Mouse (Mus musculus) adrenal gland, adult 10 weeks (tissue): ENCODE measurements around the gene Olfr1131. TPM values are rescaled to one million over a fixed set of nuclear protein-coding genes. Genes with fewer than 3 reads are reported as not detected.

Source experiments
- polyA plus RNA-seq: library from polyadenylated mRNA; stranded (reverse); fragments of 350-450 nt; fragmentation: Illumina TruSeq; extraction: RNeasy Lipid Tissue Mini Kit (QIAGEN cat#74804); gene quantifications from one replicate; pipeline ENCODE4 v1.2.3, GENCODE M21; 2014; ENCODE audit warnings: low read depth, low replicate concordance

The Olfr1131 gene
- not detected for polyA plus RNA-seq

DNA sequence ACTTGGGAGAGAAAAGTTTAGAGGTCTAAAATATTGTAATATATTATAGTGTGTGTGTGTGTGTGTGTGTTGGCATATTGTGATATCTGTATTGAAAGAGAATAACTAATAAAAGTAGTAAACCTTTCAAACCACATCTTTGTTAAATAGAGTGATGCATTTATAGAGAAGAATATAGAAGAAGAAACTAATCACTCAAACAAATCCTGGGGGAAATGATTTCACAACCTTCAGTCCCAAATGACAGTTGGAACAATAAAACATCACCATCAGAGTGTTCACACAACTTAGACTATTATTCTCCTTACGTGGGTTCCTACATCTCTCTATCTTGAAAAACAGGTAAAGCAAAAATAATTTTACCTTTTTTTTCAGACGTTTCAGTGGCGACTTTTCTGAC is at the start of gene Olfr1131:
TSS of gene Olfr1131 (plus strand) at position 301 of the 400 bp plus-strand sequence.

GRCm38 (mm10) chr2:87605912-87606311 is 21.0 kb upstream of the Olfr1131 start, which contains the start of gene Olfr1130:
Olfr1130 (plus strand) TSS chr2:87606212.

GRCm38 (mm10) chr2:87637435-87637834 is 10.5 kb downstream of the Olfr1131 start, which contains the start of gene Olfr1132:
Olfr1132 (minus strand) TSS chr2:87637535.

GRCm38 (mm10) chr2:87647274-87647673 is 20.4 kb downstream of the Olfr1131 start, which contains the start of gene Olfr1133:
Olfr1133 (minus strand) TSS chr2:87647374.

GRCm38 (mm10) chr2:87658360-87658759 is 31.5 kb downstream of the Olfr1131 start, which contains the start of gene Olfr1134:
Olfr1134 (minus strand) TSS chr2:87658460.

GRCm38 (mm10) chr2:87673564-87673963 is 46.7 kb downstream of the Olfr1131 start, which contains the start of gene Olfr1135:
Olfr1135 (minus strand) TSS chr2:87673664.

Other genes with a start within 250 kb of the Olfr1131 start
- not detected for gene Olfr1122, start 241.3 kb upstream of the Olfr1131 start, polyA plus RNA-seq
- gene Olfr1123, start 210.5 kb upstream of the Olfr1131 start, polyA plus RNA-seq, result not detected
- not detected for gene Olfr1124, start 196.8 kb upstream of the Olfr1131 start, polyA plus RNA-seq
- not detected for gene Olfr1126, start 173.1 kb upstream of the Olfr1131 start, polyA plus RNA-seq
- gene Pramel7, start 130.0 kb upstream of the Olfr1131 start, polyA plus RNA-seq, result not detected
- not detected for gene Pramel6, start 120.5 kb upstream of the Olfr1131 start, polyA plus RNA-seq
- gene Olfr153, start 95.3 kb upstream of the Olfr1131 start, polyA plus RNA-seq, result not detected
- gene Olfr1128, start 81.6 kb upstream of the Olfr1131 start, polyA plus RNA-seq, result not detected
- gene Olfr1129, start 53.2 kb upstream of the Olfr1131 start, polyA plus RNA-seq, result not detected
- not detected for gene Olfr1130, start 20.9 kb upstream of the Olfr1131 start, polyA plus RNA-seq
- not detected for gene Olfr1132, start 10.4 kb downstream of the Olfr1131 start, polyA plus RNA-seq
- not detected for gene Olfr1133, start 20.3 kb downstream of the Olfr1131 start, polyA plus RNA-seq
- gene Olfr1134, start 31.4 kb downstream of the Olfr1131 start, polyA plus RNA-seq, result not detected
- not detected for gene Olfr1135, start 46.6 kb downstream of the Olfr1131 start, polyA plus RNA-seq
- gene Olfr1136, start 66.8 kb downstream of the Olfr1131 start, polyA plus RNA-seq, result not detected
- gene Olfr1137, start 86.1 kb downstream of the Olfr1131 start, polyA plus RNA-seq, result not detected
- gene Olfr1138, start 112.9 kb downstream of the Olfr1131 start, polyA plus RNA-seq, result not detected
- gene Olfr1140, start 116.6 kb downstream of the Olfr1131 start, polyA plus RNA-seq, result not detected
- gene Olfr1141, start 126.9 kb downstream of the Olfr1131 start, polyA plus RNA-seq, result not detected
- not detected for gene Olfr152, start 152.4 kb downstream of the Olfr1131 start, polyA plus RNA-seq
- not detected for gene Olfr1143, start 173.5 kb downstream of the Olfr1131 start, polyA plus RNA-seq
- not detected for gene Olfr1145, start 182.7 kb downstream of the Olfr1131 start, polyA plus RNA-seq
- not detected for gene Olfr1148, start 203.4 kb downstream of the Olfr1131 start, polyA plus RNA-seq
- gene Olfr1150-ps1, start 216.9 kb downstream of the Olfr1131 start, polyA plus RNA-seq, result not detected
- gene Olfr1151, start 228.8 kb downstream of the Olfr1131 start, polyA plus RNA-seq, result not detected
- gene Olfr1152, start 239.4 kb downstream of the Olfr1131 start, polyA plus RNA-seq, result not detected